Mouse (Mus musculus) bone marrow macrophage, adult 2 months (primary cell): ENCODE results near the gene Jmjd1c. TPM values are rescaled to one million over a fixed set of nuclear protein-coding genes. Genes with fewer than 3 reads are reported as not detected.

Experiments
- H3K27ac ChIP-seq: 2 replicates; pipeline ENCODE4 v1.5.1; 2012; ENCODE audit warnings: low read depth, low read length; ENCODE audit not compliant: insufficient read depth
- H3K4me1 ChIP-seq: 2 replicates; pipeline ENCODE4 v1.6.1; 2012; ENCODE audit warnings: low read length; ENCODE audit not compliant: control insufficient read depth, insufficient read depth
- H3K4me3 ChIP-seq: 2 replicates; pipeline ENCODE4 v1.5.1; 2012; ENCODE audit warnings: mild to moderate bottlenecking, low read length, moderate library complexity; ENCODE audit not compliant: insufficient read depth
- CTCF ChIP-seq: IDR thresholded peaks from 2 replicates; pipeline ENCODE4 v1.5.1; 2012; ENCODE audit warnings: low read depth, mild to moderate bottlenecking, low read length, moderate library complexity
- POLR2A ChIP-seq: IDR thresholded peaks from 2 replicates; pipeline ENCODE4 v1.6.1; 2012; ENCODE audit warnings: mild to moderate bottlenecking, low read depth, low read length, borderline replicate concordance
- polyA plus RNA-seq: library from polyadenylated mRNA; stranded (reverse); fragments of >200 nt; gene quantifications from 2 replicates; pipeline ENCODE4 v1.2.4, GENCODE M21; 2012; ENCODE audit not compliant: missing spikeins, insufficient read depth, insufficient read length

The Jmjd1c gene
- polyA plus RNA-seq, 1 experiment: 69.2 TPM

- Histone ChIP-seq H3K27ac (no peak overlapping the region), H3K4me3 (no peak overlapping the region), H3K4me1 (no peaks in the 10 kb centered on the region)
- TF ChIP-seq POLR2A (no peak), CTCF (no peak)
Observed at GRCm38 (mm10) chr10:67154647-67155046, 58.7 kb downstream of the Jmjd1c start.

- H3K4me1 ChIP-seq: peaks cover 9% of the 10 kb centered on the region
- no peak for TF ChIP-seq POLR2A
- TF ChIP-seq CTCF: no peak
- no peak overlapping the region for H3K4me3 ChIP-seq
- H3K27ac ChIP-seq: no peak overlapping the region
Observed at GRCm38 (mm10) chr10:67174049-67174448, 78.1 kb downstream of the Jmjd1c start.

DNA sequence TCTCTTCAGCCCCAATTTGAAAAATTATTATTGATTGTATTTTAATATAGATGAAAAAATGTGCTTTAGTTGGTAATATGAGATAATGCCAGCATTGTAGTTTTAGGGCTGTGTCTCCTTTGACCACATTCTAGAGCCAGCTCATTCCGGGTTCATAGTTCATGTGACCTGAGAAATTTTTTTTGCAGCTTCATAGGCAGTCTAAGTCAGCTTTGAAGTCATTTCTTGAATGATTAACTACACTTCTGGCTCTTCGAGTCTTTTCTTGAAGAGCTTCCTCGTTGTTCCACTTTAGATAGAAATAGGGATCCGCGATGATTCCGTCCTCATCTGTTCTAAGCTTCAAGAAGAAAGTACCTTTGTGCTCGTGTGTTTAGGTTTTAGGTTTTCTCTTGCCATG lies 80.1 kb downstream of the Jmjd1c start:
- TF ChIP-seq POLR2A (no peak), CTCF (no peak)
- Histone ChIP-seq H3K4me1 (peaks cover 21% of the 10 kb centered on the region), H3K27ac (no peak overlapping the region), H3K4me3 (no peak overlapping the region)

GRCm38 (mm10) chr10:67176932-67177331 lies 81.0 kb downstream of the Jmjd1c start:
- Histone ChIP-seq H3K4me3 (no peak overlapping the region), H3K27ac (no peak overlapping the region), H3K4me1 (peaks cover 27% of the 10 kb centered on the region)
- TF ChIP-seq CTCF: no peak
- TF ChIP-seq POLR2A: no peak

DNA sequence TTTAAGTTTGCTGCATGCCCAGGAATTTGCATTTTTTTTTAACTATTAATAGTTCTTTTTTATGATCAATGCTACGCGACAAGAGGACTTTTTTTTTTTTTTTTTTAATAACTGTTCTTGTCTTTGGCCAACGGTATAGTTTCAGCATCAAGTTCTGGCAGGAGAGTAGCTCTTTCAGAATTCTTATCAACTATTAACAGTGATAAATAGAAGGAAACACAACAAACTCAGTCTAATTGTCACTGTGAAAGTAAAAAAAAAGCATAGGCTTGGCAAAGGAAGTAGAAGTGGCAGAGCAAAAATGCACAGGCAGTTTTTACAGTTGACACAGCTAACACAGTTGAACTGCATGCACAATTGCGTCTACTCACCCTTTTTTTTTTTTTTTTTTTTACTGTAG lies 81.5 kb downstream of the Jmjd1c start:
- no peak overlapping the region for H3K4me3 ChIP-seq
- peaks cover 28% of the 10 kb centered on the region for H3K4me1 ChIP-seq
- no peak overlapping the region for H3K27ac ChIP-seq
- TF ChIP-seq CTCF (no peak), POLR2A (no peak)

GRCm38 (mm10) chr10:67180021-67180420 lies 84.1 kb downstream of the Jmjd1c start:
- Histone ChIP-seq H3K4me1 (peaks cover 37% of the 10 kb centered on the region), H3K4me3 (no peak overlapping the region), H3K27ac (no peak overlapping the region)
- TF ChIP-seq POLR2A: no peak
- no peak for TF ChIP-seq CTCF

DNA sequence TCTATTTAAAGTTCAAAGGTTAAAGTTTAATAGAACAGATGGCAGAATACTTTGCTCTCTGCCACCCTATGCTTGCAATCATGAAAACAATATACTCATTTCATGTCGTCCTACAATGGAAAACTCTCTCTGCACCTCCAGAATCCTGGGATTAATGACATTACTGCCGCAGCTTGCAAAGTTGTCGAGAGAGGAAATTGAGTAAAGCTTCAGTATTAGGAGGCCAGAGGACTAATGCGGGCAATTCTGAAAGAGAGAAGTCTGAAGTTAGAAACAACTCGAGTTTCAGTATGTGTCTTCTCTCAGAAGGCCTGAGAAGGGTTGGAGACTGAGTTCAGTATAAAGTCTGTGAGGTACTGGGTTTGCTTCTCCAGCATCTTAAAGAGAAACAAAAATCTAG lies 84.9 kb downstream of the Jmjd1c start:
- H3K4me3 ChIP-seq: no peak overlapping the region
- H3K4me1 ChIP-seq: peaks cover 37% of the 10 kb centered on the region
- TF ChIP-seq CTCF (no peak), POLR2A (no peak)
- H3K27ac ChIP-seq: peak overlapping the region; percentile 29; the same call in 1 of the 2 replicates

GRCm38 (mm10) chr10:67182651-67183050 lies 86.7 kb downstream of the Jmjd1c start:
- TF ChIP-seq CTCF (no peak), POLR2A (no peak)
- H3K4me3 ChIP-seq: no peak overlapping the region
- peak overlapping the region; percentile 9 for H3K27ac ChIP-seq
- peaks cover 35% of the 10 kb centered on the region for H3K4me1 ChIP-seq

DNA sequence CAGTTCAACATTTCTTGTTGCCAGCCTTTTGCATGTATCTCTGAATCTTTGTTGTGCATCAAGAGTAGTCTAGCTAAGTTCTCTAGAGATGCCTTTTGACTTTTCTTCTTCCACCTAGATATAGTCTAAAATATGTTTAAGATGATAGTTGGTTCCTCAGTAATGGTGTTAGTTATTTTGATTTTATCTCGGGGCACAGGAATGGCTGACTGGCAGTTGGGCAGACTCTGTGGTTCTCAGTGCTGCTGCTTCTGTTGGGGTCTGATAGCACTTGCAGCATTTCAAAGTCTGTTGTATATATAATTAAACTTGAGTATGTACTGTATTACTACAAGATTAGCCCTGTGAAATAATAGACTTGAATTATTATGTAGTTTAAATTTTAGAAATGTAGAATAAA lies 87.2 kb downstream of the Jmjd1c start:
- TF ChIP-seq POLR2A: no peak
- TF ChIP-seq CTCF: no peak
- Histone ChIP-seq H3K4me3 (no peak overlapping the region), H3K4me1 (peaks cover 33% of the 10 kb centered on the region), H3K27ac (peak overlapping the region; percentile 9; the same call in 1 of the 2 replicates)

GRCm38 (mm10) chr10:67184441-67185070 lies 88.6 kb downstream of the Jmjd1c start:
- Histone ChIP-seq H3K4me1 (peaks cover 26% of the 10 kb centered on the region), H3K27ac (peak overlapping the region; percentile 48), H3K4me3 (no peak overlapping the region)
- no peak for TF ChIP-seq POLR2A
- no peak for TF ChIP-seq CTCF

- Histone ChIP-seq H3K4me1 (peaks cover 22% of the 10 kb centered on the region), H3K27ac (peak overlapping the region; percentile 90), H3K4me3 (peak overlapping the region; percentile 83)
- TF ChIP-seq POLR2A (no peak), CTCF (no peak)
Observed at GRCm38 (mm10) chr10:67185491-67186081, 89.7 kb downstream of the Jmjd1c start.
